Mouse (Mus musculus): ENCODE results near the gene Cldn11.
"Not testable (repeated sequence)": the region's sequence is repeated elsewhere in the genome, so short reads cannot be mapped to it uniquely, and the experiment has no call there.

The Cldn11 gene

DNA sequence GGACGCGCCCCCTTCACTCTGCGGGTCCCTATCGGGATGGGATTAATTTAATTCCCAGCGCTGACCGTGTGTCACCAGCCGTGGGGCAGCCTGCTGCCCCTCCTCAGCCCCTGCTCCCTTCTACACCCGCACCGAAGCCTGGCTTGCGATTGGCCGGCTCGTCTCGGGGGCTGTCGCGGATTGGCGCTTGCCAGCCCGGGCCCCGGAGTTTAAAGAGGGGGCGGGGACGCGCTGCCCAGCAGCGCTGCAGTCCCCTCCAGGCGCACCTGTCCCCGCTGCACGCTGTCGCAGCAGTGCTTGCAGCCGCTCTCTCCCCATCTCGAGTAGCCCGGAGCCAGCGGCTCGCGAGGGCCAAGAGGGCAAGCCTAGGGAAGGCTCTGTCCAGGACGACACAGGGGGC lies at the start of gene Cldn11:
Cldn11 (plus strand) TSS at position 215 of the 400 bp plus-strand sequence.
- no peak for DNase-seq (ENCODE audit: low spot score)

DNA sequence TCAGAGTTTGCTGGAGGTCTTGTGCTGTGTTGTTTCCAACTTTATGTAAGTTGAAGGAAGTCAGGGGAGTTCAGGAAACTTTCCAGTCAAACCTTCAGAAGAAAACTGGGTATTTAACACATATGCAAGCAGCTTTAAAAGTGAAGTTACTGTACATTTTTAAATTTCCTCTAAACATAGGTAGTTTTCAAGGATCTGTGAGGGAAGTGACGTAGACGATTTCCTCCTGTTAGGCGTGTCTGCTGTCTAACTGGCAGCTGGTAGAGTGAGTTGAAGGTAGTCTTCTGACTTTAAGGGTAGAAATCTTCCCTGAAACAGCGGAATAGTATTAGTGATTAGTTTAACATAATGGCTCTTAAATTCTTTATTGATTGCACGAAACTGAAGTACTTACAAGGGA lies 49.7 kb upstream of the Cldn11 start:
- no peak for DNase-seq (ENCODE audit: low spot score)

DNA sequence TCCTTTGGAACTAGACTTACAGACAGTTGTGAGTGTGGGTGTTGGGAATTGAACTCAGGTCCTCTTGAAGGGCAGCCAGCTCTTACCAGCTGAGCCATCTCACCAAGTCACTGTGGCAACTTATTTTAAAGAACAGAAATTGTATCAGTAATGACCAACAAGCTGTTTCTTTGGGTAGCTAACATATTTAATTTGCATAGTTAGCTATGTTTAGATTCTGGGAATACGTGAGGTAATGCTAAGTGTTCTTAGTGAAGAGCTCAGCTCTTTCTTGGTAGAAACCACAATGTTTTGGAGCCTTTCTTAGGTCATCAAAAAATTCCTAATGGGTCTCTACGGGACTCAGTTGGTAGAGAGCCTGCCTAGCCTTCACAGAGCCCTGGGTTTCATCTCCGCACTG lies 48.9 kb upstream of the Cldn11 start:
- DNase-seq (ENCODE audit: low spot score) = no peak

DNA sequence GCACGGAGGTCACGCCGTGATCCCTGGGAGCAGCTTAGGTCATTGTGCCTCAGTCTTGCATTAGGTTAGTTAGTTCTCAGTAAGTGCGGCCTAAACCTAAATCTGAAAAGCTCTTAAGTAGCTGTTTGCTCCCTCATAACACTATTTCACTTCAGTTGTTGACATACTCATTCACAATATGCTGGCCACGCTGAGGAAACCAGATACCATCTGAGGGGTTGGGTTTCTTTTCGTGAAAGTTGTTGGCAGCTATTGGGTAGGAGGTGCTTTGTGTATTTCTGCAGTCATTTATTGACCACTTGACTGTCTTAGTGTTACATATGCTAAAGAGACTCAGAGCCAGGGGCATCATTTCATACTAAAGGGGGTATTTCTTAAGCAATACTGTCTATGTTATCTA lies 44.8 kb upstream of the Cldn11 start:
- no peak for DNase-seq (ENCODE audit: low spot score)

DNA sequence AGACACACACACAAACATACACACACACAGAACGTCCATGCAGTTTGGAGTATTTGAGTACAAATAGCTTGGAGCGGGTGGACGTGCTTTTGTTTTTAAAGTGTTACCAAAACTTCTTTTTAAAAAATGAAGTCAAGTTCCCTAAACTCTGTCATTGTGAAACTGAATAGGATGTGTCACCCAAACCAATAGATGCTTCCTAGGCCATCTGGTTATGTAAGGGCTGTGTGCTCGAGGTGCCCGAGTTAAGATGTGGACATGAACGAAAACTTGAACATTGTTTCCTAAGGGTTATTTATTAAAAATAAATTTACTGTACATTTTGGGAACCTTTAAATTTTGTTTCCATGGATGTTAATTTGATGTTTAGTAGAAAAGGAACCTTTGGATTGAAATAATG lies 43.1 kb upstream of the Cldn11 start:
- no peak for DNase-seq (ENCODE audit: low spot score)

DNA sequence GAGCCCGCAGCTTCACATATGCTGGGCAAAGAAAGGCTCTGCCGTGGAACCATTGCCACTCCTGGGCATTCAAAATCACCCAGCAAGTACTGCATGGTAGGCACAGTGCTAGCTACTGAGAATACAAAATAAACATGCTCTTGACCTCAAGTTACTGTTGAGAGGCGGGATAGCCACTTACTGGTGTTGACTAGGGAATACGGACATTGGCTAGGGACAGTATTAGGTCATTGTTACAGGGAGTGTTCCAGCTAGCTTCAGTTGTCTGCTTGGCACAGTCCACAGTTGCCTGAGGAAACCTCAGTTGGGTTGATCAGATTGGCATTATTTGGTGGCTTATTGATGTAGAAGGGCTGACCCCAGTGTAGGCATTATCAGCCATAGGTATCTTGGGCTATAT lies 42.0 kb upstream of the Cldn11 start:
- DNase-seq (ENCODE audit: low spot score) = no peak

DNA sequence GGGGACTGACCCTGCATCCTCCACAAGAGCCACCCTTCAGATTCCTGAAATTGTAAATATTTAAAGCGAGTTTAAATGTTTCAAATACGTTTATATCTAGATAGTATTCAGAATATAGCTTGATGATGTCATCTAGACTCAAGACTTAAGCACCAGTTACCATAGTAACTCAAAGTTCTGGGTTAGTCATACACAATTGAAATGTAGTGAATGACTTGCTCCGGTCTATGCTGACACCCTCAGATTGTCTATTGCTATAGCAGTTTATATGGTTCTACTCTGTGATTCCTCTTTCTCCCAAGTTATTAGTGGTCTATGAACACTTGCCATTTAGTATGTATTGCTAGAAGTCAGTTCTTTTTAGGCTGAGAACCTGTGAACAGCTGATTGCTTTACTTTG lies 40.6 kb upstream of the Cldn11 start:
- no peak for DNase-seq (ENCODE audit: low spot score)

DNA sequence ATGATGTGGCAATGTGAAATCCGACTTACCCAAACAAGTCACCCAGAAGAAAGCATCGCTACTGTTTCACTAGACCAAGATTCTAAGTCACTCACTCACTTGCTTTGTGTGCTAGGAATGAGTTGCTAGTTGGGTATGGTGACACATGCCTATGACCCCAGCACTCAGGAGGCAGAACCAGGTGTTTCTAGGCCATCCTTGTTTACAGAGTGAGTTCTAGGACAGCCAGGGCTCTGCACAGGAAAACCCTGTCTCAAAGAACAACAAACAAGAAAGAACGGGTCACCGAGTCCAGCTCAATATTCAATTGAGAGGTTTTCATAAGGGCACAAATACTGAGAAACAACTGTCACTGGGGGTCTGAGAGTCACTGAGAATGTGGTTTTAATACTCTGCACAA lies 26.6 kb upstream of the Cldn11 start:
- DNase-seq (ENCODE audit: low spot score) = no peak

DNA sequence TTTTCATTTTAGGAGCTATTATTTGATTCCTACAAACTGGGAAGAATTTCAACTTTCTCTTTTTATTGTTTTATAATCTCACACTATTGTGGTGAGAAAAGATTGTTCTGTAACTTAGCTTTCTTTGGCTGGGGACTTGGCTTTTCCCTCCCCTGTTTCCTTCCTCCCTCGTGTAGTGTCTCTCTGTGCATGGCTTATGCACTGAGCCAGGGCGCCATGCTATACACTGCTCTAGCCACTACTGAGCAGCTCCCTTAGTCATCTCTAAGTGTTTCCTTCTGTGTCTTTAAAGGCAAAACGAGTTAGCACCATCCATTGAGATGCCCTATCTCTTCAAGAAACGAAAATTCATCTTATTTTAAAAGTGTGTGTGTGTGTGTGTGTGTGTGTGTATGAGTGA lies 23.4 kb upstream of the Cldn11 start:
- DNase-seq (ENCODE audit: low spot score) = no peak

DNA sequence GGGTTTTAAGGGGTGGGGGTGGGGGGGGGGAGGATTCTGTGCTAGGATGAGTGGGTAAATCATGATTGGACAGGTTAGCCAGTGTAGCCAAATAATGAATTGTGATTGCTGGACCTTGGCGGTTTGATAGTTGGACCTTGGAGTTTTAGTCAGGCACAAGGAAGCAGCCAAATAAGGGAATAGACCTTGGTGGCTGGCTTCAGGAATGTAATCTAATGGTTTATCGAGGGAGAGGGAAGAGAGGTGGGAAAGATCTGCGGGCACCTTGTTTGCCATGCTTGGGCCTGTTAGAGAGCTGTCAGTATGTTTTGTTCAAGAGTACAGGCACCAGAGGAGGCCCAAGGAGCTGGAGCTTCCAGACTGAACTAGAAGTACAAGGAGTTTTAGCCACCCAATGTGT lies 22.9 kb upstream of the Cldn11 start:
- no peak for DNase-seq (ENCODE audit: low spot score)

DNA sequence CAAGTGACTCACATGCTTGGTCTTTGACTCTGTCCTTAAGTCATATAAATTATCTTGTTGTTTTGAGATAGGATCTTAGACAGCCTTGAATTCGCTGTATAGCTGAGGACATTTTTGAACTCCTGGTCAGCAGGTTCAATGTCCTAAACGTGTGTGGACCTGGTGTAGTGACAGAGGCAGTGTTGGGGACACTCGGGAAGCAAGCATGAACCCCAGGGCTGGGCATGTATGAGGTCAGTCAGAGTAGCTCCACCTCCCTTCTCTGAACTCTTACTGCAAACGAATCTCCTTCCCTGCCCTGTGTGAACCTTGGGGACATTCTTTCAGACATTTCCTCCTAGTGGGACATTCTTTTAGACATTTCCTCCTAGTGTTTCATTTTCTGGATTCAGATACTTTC lies 20.0 kb upstream of the Cldn11 start:
- DNase-seq (ENCODE audit: low spot score) = no peak

DNA sequence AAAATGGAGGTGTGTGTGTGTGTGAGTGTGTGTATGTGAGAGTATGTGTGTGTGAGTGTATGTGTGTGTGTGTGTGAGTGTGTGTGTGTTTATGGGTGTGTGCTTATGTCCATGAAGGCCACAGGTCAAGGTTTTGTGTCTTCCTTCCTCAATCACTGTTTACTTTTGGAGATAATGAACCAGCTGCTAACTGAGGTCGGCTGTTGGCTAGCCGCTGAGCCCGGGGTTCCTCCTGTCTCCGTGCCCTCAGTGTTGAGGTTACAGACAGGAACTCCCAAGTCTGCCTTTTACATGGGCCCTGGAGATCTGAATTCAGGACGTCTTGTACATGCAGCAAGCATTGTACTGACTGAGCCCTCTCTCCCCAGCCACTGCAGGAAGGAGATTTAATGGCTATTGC lies 16.1 kb upstream of the Cldn11 start:
- no peak for DNase-seq (ENCODE audit: low spot score)

DNA sequence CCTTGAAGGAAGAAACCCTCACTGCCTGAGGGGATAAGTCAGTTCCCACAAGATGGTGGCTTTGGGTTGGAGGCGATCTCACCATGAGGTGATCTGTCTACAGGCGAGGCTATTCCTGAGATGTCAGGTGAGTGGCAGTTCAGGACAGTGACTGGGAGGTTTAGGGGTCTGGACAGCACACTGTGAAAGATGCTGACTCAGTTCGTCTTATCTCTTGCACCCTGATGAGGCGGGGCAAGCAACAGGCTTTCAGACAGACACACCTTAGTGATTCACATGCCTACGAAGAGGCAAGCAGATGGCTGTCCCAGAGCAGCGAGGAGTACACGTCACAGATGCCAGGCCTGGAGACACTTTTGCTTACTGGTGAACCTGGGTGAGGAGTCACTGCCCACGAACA lies 15.5 kb upstream of the Cldn11 start:
- no peak for DNase-seq (ENCODE audit: low spot score)

DNA sequence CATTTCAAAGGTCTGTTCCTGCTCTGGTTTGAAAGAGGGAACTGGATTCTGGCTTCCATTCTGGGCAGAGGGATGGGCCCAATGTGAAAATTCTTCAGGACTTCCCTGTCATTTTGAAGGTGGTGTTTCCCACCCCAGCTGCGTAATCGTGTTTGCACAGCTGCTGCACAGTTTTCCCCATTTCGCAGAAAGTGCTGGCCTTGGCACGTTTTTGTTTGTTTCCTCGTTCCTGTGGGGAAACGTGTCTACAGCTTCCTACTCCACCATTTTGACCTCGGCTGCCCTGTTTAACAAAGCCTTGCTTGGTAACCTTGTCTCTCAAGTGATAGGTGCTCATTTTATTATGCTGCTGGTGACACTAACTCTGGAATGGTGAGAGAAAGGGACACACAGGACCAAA lies 15.0 kb upstream of the Cldn11 start:
- no peak for DNase-seq (ENCODE audit: low spot score)

DNA sequence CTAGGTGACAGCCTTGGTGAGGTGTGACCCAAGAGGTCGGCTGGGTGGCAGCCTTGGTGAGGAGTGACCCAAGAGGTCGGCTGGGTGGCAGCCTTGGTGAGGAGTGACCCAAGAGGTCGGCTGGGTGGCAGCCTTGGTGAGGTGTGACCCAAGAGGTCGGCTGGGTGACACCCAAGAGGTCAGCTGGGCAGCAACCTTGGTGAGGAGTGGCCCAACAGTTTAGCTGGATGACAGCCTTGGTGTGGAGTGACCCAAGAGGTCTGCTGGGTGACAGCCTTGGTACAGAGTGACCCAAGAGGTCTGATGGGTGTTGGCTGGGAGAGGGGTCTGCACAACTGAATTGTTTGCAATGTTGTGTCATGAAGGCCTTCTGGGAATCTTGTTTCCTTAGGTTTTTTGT lies 13.1 kb upstream of the Cldn11 start:
- not testable (repeated sequence) for DNase-seq (ENCODE audit: low spot score)

DNA sequence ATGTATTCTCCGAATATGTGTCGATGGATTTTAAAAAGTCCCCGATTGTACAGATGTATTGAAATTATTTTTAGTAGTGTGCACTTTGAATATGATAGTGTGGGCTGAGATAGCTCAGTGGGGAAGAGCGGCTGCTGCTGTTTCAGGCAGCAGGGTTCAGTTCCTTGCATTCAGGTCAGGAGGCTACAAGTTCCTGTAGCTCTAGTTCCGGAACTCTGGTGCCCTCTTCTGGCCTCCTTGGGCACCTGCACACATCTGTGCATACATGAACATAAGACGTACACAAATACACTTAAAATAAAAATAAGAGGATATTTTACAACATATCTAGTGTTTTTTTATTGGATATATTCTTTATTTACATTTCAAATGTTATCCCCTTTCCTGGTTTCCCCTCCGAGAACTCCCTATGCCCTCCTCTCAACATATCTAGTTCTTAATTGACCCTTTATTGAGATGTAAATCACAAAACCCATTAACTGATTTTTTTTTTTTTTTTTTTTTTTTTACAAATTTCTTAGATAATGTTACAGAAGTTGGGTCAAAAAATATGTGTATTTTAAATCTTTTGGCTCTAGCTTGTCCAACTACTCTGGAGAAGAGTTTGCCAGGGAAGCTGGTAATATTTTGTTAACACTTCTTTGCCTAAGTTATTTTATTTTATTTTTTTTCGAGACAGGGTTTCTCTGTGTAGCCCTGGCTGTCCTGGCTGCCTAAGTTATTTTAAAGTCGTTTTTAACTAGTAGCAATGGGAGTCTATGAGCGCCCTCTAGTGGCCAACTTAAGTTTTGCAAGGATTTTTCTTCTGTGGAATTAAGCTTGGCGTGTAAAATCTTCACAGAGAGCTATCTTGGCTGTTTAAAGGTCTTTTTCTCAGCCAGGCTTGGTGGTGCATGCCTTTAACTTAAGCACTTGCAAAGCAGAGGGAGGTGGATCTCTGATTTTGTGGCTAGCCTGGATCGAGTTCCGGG lies 11.0 kb upstream of the Cldn11 start:
- DNase-seq (ENCODE audit: low spot score) = peak; percentile 38

DNA sequence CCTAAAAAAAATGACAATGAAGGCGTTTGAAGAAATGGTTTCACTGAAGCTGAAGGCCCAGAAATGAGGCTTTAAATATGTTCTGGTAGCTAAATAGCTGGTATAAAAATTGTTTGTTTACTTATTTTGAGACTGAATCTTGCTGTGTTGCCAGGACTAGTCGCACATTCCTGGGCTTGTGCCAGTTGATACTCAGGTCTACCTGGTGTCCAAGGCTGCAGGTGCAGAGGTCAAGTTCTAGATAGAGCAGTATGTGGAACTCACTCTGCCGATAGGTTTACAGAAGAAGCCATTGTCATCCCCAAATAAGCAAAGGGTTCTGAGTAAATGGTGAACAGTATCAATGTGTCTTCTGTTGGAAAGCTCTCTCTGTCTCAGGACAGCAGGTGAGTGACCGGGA lies 8.1 kb upstream of the Cldn11 start:
- no peak for DNase-seq (ENCODE audit: low spot score)

DNA sequence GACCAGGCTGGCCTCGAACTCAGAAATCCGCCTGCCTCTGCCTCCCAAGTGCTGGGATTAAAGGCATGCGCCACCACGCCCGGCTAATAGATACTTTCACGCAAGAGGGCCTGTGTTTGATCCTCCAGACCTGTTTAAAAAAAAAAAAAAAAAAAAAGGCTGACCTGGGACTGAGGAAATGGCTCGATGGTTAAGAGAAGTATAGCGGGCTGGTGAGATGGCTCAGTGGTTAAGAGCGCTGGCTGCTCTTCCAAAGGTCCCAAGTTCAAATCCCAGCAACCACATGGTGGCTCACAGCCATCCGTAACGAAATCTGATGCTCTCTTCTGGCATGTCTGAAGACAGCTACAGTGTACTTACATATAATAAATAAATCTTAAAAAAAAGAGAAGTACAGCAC lies 4.5 kb upstream of the Cldn11 start:
- not testable (repeated sequence) for DNase-seq (ENCODE audit: low spot score)

DNA sequence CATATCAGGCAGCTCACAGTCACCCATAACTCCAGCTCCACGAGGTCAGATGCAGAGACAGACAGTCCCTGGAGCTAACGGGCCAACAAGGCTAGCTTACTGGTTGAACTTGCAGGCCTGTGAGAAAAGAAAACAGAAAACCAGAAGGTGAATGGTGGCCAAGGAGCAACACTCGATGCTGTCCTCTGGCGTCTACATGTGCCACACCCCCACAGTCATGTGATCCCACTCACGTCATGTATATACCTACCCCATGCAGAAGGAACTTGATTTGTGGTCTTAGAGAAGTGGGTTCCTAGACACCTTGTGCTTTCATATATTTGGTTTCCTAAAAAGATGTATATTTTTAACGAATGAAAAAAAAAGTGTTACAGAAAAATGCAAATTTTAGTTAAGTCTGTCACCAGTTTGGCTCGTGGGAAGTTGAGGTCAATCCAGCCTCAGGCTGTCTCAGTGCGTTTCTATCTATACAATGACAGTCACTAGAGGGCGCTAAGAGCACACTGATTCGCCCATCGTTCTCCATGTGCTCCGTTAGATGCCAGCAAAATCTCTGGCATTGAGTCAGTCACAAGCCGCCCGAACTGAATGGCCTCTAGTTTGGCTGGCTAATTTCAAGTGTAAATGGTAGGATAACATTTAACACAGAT lies 4.0 kb upstream of the Cldn11 start:
- DNase-seq (ENCODE audit: low spot score) = no peak

DNA sequence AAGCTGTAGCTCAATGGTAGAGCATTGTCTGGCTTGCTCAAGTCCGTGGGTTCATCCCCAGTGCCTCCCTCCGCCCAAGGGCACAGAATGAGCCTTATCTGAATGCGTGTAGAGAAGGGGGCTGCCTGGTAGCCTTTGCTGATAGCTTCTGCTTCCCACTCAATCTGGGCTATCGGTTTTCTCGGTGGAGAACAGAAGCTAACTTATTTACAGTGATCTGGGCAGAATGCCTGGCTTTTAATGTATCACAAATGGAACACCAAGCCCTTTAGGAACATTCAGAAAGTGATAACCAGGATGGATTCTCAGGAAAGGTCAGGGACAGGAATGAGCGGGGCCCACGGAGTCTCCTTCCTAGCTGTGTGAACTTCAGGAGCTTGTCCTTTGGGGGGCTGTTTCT lies 1.1 kb upstream of the Cldn11 start:
- DNase-seq (ENCODE audit: low spot score) = no peak

DNA sequence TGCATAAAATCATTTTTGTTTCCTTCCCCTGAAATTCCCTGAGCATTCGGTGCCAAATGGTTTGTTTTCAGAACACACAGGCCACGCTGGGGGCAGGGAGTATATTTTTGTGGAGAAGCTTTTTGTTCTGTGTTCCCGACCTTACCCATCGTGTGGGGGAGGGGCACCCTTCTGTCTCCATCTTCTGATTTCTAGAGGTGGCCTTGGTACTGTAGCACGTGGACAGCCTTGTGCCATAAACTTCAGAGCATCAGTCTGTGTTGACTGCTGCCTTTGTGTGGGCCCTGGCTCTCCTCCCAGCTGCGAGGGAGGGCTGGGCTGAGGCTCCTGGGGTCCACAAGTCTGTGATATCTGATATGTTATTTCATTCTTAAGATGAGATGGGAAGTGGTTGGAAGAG lies 2.4 kb downstream of the Cldn11 start:
- no peak for DNase-seq (ENCODE audit: low spot score)

DNA sequence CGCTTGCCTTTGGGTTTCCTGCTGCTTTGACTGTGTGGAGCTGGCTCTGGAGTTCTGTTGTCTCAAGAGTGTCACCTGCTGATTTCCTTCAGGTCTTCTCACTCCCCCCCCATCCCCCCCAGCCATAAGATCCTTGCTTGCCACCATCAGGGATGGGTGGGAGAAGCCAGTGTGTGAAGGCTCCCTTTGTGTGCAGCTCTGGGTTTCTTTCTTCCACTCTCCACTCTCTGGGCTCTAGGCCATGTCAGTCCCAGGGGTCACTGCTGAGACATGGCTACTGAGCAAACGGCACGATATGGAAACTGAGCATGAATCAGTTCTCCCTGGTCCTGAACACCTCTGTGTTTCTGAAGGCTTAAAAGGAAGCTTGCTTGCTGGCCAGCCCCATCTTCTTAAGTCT lies 6.4 kb downstream of the Cldn11 start:
- no peak for DNase-seq (ENCODE audit: low spot score)

DNA sequence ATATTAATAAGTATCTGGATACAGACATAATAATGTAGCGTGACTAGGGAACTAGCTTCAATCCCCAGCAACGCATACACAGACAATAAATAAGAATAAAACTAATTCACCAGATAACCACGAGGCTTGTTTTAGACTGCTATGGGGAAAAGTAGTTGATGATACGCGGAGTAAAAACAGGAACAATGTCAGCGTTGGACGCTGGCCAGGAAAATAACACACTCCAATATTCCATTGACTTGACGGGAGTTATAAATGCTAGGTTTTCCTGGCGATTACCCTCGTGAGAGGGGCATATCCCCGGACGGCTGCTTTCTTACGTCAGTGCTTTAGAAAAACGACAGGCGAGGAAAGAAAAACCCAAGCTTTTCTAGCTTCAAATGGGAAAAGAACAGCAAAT lies 8.1 kb downstream of the Cldn11 start:
- DNase-seq (ENCODE audit: low spot score) = no peak

DNA sequence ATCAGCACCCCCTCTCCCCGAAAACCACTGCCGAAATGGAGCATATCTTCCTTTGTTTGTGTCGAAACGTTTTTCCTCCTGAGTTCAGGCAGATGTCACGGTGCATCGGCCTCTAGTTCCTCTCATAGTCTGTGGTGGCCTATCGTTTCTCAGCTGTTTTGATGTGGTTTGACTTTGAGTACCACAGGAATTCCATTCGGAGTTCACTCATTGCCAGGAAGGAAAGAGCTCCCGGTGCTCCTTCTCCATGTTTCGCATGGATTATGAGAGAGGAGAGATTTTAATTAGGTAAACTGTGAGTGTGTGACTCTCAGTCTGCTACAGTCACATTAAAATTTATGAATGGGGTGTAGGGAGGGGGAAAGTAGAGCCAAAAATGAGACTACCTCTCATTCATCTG lies 10.3 kb downstream of the Cldn11 start:
- DNase-seq (ENCODE audit: low spot score) = no peak

Data from spleen, adult 12 weeks (tissue).